Mouse (Mus musculus): ENCODE data around the gene Olfr1394. TPM values are rescaled to one million over a fixed set of nuclear protein-coding genes. Genes with fewer than 3 reads are reported as not detected.
"Not testable (repeated sequence)": the region's sequence is repeated elsewhere in the genome, so short reads cannot be mapped to it uniquely, and the experiment has no call there.

Olfr1394 gene
- polyA plus RNA-seq, 1 experiment = not detected

DNA sequence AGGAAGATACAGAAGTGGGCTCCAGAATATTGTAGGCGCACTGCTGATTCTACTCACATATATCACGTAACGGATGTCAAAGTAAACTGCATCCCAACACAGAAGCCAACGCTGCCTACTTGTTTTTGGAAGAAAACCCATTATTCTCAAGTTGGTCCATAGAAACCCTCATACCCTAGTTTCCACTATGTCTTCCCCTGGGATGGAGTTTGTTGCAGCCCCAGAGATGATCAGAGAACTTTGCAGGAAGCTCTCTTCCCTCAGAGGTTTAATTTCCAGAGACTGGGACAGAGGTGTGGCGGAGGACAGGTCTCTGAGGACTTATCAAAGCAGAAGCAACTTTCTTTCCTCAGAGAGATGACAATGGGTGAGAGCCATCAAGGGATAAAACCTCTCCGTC is 12.2 kb upstream of the Olfr1394 start, which contains the start of gene Olfr1395:
TSS of gene Olfr1395 (plus strand) at position 301 of the 400 bp plus-strand sequence.
- Histone ChIP-seq H3K27ac (ENCODE audit: insufficient read depth, low read length) (no peak within 1 kb of the TSS), H3K4me3 (ENCODE audit: insufficient read depth, low read length) (no peak within 1 kb of the TSS), H3K4me1 (ENCODE audit: control insufficient read depth, insufficient read depth, low read length) (no peaks in the 10 kb centered on the region)
- TF ChIP-seq POLR2A (IDR thresholded peaks at IDR 0.05; ENCODE audit: low read depth, low read length) (no peak), CTCF (IDR thresholded peaks at IDR 0.05; ENCODE audit: borderline replicate concordance, insufficient read depth, low read length) (no peak)

DNA sequence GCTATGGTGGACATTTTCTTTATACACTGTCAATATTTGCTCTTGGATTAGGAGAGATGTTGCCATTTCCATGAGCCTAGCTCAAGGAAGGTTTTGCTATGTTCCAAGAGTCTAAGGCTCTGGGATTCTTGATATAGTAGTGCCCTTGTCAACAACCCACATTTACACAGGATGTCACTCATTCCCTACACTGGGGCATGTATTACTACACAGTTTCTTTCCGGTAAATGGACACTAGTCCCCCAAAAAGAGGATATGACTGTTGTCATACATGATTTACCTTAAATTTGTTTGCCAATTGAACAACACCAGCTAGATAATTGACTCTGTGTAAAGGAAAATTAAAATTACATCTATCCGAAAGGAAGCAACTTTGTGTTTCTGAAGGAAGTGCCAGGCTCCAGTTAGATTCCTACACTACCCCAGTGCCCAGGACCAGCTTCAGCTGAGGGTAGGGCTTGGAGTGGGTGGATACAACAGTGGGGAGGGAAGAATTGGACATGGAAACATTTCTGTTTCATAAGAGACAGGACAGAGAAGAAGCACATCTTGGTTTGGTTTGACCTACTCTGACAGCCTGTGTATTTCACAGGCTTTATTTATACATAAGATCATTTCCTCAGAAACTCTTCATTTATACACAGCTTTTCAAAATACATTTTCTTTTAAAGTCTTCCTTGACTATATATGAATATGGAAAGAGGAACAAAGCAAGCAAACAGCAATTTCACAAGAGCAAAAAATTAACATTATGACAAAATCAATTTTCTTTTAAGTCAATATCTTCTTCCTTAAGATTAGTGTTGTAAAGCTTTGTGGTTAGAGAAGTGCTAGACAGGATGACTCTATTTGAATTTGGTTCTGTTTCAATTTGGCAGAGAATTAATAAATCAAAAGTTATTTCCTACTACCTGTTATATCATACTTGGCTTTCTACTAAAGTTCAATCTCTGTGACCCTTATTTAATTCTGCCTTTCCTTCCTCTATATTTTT is 2.9 kb downstream of the Olfr1394 start:
- H3K4me3 ChIP-seq (ENCODE audit: insufficient read depth, low read length) = no peak overlapping the region
- no peaks in the 10 kb centered on the region for H3K4me1 ChIP-seq (ENCODE audit: control insufficient read depth, insufficient read depth, low read length)
- no peak overlapping the region for H3K27ac ChIP-seq (ENCODE audit: insufficient read depth, low read length)
- TF ChIP-seq POLR2A (IDR thresholded peaks at IDR 0.05; ENCODE audit: low read depth, low read length) (no peak), CTCF (IDR thresholded peaks at IDR 0.05; ENCODE audit: borderline replicate concordance, insufficient read depth, low read length) (no peak)

DNA sequence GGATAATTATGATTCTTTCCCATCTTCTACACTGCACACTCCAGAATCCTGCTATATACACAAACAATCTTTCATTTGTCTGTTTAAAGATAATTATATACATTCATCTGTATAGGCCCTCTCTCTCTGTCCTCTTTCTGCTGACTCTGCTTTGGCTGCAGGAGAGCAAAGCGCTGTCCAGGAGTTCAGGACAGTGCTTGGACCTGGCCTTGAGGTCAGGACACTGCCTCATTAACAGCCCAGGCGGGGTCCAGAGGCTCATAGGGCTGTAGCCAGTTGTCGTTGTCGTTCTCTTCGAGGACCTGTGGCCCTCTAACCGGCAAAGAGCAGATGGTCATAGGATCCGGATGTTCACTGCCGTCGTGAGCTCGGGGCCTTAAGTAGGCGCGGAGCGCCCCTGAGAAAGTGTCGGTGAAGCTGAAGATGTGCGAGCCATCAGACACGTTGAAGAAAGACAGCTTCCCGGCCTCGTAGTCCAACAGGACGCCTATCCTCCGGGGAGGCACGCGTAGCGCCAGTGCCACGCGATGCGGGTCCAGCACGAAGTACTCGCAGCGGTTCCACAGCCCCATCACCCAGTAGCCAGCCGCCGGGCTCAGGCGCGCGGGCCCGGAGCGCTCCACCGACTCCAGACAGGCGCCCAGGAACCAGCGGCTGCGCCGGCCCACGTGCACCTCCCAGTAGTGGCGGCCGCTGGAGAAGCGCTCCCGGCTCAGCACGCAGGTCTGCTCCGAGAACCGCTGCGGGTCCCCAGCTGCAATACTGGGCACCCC is 14.8 kb downstream of the Olfr1394 start:
- no peak overlapping the region for H3K27ac ChIP-seq (ENCODE audit: insufficient read depth, low read length)

DNA sequence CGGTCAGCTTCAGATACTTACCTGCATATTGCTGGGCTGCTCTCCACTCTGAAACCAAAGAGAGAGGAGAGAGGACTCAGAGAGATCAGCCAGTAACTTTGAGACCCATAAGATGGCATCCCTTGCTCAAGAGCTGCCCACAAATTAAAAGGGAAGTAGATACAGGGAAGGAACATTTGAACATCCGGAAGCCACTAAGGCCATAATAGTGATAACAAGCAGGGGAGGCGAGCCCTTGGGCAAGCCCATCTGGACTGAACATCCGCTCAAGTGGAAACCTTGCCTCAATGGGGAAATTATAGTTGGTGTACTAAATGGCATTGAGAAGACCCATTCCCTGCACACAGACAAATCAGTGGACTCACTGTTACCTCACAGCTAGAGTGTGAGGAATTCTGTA is 16.4 kb downstream of the Olfr1394 start:
- Histone ChIP-seq H3K27ac (ENCODE audit: insufficient read depth, low read length) (no peak overlapping the region), H3K4me1 (ENCODE audit: control insufficient read depth, insufficient read depth, low read length) (no peaks in the 10 kb centered on the region), H3K4me3 (ENCODE audit: insufficient read depth, low read length) (no peak overlapping the region)
- TF ChIP-seq CTCF (IDR thresholded peaks at IDR 0.05; ENCODE audit: borderline replicate concordance, insufficient read depth, low read length) = no peak
- no peak for TF ChIP-seq POLR2A (IDR thresholded peaks at IDR 0.05; ENCODE audit: low read depth, low read length)

More for the DNA sequence above, 14.8 kb downstream of the Olfr1394 start:
- TF ChIP-seq POLR2A (IDR thresholded peaks at IDR 0.05; ENCODE audit: low read depth, low read length) = no peak
- no peak for TF ChIP-seq CTCF (IDR thresholded peaks at IDR 0.05; ENCODE audit: borderline replicate concordance, insufficient read depth, low read length)
- H3K4me1 ChIP-seq (ENCODE audit: control insufficient read depth, insufficient read depth, low read length) = no peaks in the 10 kb centered on the region
- no peak overlapping the region for H3K4me3 ChIP-seq (ENCODE audit: insufficient read depth, low read length)

DNA sequence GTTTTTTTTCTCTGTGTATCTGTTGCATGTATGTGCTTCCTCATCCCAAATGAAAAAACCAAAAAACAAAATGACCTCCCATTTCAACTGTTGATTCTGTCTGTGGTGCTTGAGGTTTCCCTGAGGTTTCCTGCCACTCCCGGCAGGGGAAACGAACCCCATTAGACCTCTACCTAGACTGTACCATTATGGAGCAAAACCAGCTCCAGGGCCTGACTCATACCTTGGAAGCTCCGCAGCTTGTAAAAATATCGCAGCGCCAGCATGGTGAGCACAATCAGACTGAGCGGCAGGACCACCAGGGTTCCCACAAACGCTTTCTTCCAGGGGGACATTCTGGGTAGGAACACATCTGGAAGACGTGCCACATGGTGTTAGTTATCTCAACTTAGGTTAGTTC is 21.2 kb downstream of the Olfr1394 start:
- no peak overlapping the region for H3K27ac ChIP-seq (ENCODE audit: insufficient read depth, low read length)
- H3K4me1 ChIP-seq (ENCODE audit: control insufficient read depth, insufficient read depth, low read length) = no peaks in the 10 kb centered on the region
- H3K4me3 ChIP-seq (ENCODE audit: insufficient read depth, low read length) = no peak overlapping the region
- no peak for TF ChIP-seq POLR2A (IDR thresholded peaks at IDR 0.05; ENCODE audit: low read depth, low read length)

DNA sequence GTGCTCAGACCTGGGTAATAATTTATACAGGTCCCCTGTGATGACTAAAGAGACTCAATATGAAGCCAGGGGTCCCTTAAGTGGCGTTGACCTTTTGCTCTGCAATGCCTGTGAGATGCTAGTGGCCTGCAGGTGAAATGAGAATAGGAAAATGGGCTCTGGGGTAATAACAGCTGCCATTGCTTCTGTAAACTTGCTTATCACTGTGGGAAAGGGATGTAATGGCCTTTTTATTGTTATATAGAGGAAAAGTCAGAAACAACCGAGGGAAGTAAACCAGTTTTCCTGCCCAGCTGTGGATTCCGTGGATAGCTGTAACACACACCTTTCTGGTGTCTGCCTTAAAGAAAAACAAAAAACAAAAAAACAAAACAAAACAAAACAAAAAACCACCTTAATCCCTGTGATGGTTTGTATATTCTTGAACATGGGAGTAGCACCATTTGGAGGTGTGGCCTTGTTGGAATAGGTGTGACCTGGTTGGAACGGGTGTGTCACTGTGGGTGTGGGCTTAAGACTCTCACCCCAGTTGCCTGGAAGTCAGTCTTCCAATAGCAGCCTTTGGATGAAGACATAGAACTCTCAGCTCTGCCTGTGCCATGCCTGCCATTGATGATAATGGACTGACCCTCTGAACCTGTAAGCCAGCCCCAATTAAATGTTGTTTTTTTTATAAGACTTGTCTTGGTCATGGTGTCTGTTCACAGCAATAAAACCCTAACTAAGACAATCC is 22.0 kb downstream of the Olfr1394 start:
- H3K4me3 ChIP-seq (ENCODE audit: insufficient read depth, low read length); H3K27ac ChIP-seq (ENCODE audit: insufficient read depth, low read length); H3K4me1 ChIP-seq (ENCODE audit: control insufficient read depth, insufficient read depth, low read length): not testable (repeated sequence)

DNA sequence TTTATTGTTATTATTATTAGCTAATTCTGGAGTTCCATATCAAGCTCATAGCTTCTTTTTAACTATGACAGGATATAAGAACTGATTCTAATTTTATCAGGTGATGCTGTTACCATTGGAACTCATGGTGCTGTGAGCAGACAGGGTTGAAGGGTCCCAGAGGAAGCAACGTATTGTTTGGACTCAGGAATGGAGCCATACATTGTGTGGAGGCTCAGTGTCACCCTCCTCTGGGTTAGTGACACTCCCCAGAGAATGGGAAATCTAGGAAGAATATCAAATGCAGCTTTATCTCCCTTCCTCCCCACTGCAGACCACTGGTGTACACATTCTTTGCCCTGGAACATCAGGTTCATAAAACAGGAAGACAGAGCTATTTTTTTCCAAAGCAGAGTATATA is 29.0 kb downstream of the Olfr1394 start:
- H3K4me3 ChIP-seq (ENCODE audit: insufficient read depth, low read length) = no peak overlapping the region
- H3K27ac ChIP-seq (ENCODE audit: insufficient read depth, low read length) = no peak overlapping the region
- TF ChIP-seq POLR2A (IDR thresholded peaks at IDR 0.05; ENCODE audit: low read depth, low read length) = no peak
- no peaks in the 10 kb centered on the region for H3K4me1 ChIP-seq (ENCODE audit: control insufficient read depth, insufficient read depth, low read length)

DNA sequence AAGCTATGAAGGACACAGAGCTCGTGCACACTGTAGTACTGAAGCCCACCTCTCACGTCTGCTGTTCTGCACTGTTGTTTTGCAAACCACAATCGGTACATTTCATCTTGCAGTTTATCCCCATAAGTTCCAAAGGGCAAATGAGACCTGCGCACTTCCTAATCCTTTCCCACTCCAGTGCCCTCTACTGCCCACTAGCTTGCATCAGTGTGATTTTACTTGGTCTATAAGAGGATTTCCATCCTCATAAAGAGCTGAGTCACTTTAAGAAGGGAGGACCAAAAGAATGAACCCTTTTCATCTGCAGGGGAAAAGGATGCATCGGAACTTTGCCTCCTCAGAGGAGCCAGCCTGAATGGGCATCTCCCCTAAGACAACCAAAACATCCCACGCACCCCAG is 32.3 kb downstream of the Olfr1394 start:
- no peak for TF ChIP-seq POLR2A (IDR thresholded peaks at IDR 0.05; ENCODE audit: low read depth, low read length)
- no peak for TF ChIP-seq CTCF (IDR thresholded peaks at IDR 0.05; ENCODE audit: borderline replicate concordance, insufficient read depth, low read length)
- H3K4me3 ChIP-seq (ENCODE audit: insufficient read depth, low read length) = no peak overlapping the region
- no peak overlapping the region for H3K27ac ChIP-seq (ENCODE audit: insufficient read depth, low read length)
- H3K4me1 ChIP-seq (ENCODE audit: control insufficient read depth, insufficient read depth, low read length) = peaks cover 3% of the 10 kb centered on the region; the same call in 1 of the 2 replicates

DNA sequence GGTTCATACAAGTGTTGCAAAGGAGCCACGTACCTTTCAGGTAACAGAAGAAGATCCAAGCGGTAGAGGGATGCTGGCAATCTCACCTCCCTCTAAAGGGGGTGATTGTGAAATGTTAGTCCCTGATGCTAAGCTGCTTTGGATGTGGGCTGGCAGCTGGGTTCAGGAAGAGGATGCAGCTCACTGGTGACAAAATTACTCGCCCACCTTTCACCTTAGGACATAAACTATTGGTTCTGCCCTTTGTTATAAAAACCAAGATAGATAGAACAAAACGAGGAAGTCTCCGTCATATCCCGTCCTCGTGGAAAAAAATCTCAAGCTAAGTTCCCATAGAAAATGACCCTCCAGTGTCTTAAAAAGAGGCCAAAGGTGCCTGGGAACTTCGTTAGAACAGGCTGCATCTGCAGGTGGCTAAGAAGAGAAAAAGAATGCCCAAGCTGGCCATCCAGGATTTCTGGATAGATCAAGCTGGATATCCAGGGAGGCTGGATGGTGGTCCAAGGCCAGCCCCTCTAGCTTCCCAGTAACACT is 32.8 kb downstream of the Olfr1394 start, which contains the start of gene Btnl9:
TSS of gene Btnl9 (minus strand) at position 205 of the 534 bp plus-strand sequence.
- Histone ChIP-seq H3K27ac (ENCODE audit: insufficient read depth, low read length) (no peak within 1 kb of the TSS), H3K4me3 (ENCODE audit: insufficient read depth, low read length) (no peak within 1 kb of the TSS), H3K4me1 (ENCODE audit: control insufficient read depth, insufficient read depth, low read length) (peaks cover 3% of the 10 kb centered on the region; the same call in 1 of the 2 replicates)
- no peak for TF ChIP-seq POLR2A (IDR thresholded peaks at IDR 0.05; ENCODE audit: low read depth, low read length)
- no peak for TF ChIP-seq CTCF (IDR thresholded peaks at IDR 0.05; ENCODE audit: borderline replicate concordance, insufficient read depth, low read length)

Measured in embryonic fibroblast, embryonic 13.5 days (primary cell).